Mouse (Mus musculus): ENCODE results near the gene Slc23a2. TPM values are rescaled to one million over a fixed set of nuclear protein-coding genes. Genes with fewer than 3 reads are reported as not detected.
A peak's percentile ranks its signal among the peaks of the same experiment; 100 is the strongest.

Gene Slc23a2
- polyA plus RNA-seq, 1 experiment from 2014 or later, result 8.9 TPM

DNA sequence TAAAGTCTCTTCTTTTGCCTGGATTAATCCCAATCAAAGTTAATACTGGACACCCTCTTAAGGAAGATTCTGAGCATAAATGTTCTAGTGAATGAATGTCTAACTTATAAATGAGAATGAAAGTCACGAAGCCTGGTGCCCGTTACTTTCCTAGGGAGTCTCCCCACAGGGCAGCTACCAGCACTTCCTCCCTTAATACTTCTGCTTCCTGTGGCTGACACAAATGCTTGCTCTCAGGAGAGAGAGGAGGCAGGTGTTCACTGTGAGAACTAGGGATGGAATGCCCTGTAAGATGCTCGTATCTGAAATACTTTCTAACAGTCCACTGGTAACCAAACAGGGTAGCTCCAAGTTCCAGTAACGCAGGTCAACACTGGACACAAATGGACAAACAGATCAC lies 91.1 kb downstream of the Slc23a2 start:
- ATAC-seq, result no peak
- Histone ChIP-seq H3K9ac (ENCODE audit: low read depth, low read length) (no peak overlapping the region), H3K4me2 (replicated peaks; ENCODE audit: low read depth) (no peak overlapping the region), H3K27me3 (replicated peaks; ENCODE audit: control insufficient read depth, insufficient read depth, low read length) (no peaks in the 10 kb centered on the region), H3K9me3 (ENCODE audit: control insufficient read depth) (no peaks in the 10 kb centered on the region), H3K36me3 (ENCODE audit: control insufficient read depth, insufficient read depth) (peaks cover 30% of the 10 kb centered on the region), H3K27ac (ENCODE audit: low read depth, low read length) (no peak overlapping the region), H3K4me1 (replicated peaks; ENCODE audit: control insufficient read depth, insufficient read depth, low read length) (no peaks in the 10 kb centered on the region), H3K4me3 (ENCODE audit: low read depth, low read length) (no peak overlapping the region)
- 85% methylated on average over 4 of the region's 4 CpGs for WGBS
- TF ChIP-seq CTCF (IDR thresholded peaks at IDR 0.05; ENCODE audit: low read depth), result no peak

DNA sequence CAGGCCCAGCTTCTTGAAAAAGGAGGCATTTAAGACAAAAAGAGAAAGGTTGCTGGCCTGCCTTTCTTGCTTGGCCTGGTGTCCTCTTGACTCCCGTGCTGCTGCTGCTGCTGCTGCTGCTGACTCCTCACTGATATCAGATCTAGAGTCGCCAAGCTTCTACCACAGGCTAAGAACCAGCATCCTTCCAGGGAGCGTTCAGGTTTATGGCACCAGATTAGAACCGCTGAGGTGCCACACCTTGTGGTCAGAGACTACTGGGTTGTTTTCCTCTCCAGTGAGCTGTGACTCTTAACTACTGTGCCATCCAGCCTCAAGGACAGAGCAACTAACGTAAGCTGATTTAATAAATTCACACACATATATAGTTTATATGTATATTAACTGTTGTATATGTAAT lies 93.1 kb downstream of the Slc23a2 start:
- H3K9me3 ChIP-seq (ENCODE audit: control insufficient read depth), result no peaks in the 10 kb centered on the region
- WGBS, result 38% methylated on average over 5 of the region's 5 CpGs
- no peak overlapping the region for H3K4me3 ChIP-seq (ENCODE audit: low read depth, low read length)
- no peak overlapping the region for H3K27ac ChIP-seq (ENCODE audit: low read depth, low read length)
- no peak for TF ChIP-seq CTCF (IDR thresholded peaks at IDR 0.05; ENCODE audit: low read depth)
- peaks cover 13% of the 10 kb centered on the region for H3K36me3 ChIP-seq (ENCODE audit: control insufficient read depth, insufficient read depth)
- ATAC-seq, result 0 out of 2 replicates have a peak, but pooled peaks have one; percentile 31
- H3K4me2 ChIP-seq (replicated peaks; ENCODE audit: low read depth), result no peak overlapping the region
- no peak overlapping the region for H3K9ac ChIP-seq (ENCODE audit: low read depth, low read length)
- H3K4me1 ChIP-seq (replicated peaks; ENCODE audit: control insufficient read depth, insufficient read depth, low read length), result no peaks in the 10 kb centered on the region
- H3K27me3 ChIP-seq (replicated peaks; ENCODE audit: control insufficient read depth, insufficient read depth, low read length), result no peaks in the 10 kb centered on the region

DNA sequence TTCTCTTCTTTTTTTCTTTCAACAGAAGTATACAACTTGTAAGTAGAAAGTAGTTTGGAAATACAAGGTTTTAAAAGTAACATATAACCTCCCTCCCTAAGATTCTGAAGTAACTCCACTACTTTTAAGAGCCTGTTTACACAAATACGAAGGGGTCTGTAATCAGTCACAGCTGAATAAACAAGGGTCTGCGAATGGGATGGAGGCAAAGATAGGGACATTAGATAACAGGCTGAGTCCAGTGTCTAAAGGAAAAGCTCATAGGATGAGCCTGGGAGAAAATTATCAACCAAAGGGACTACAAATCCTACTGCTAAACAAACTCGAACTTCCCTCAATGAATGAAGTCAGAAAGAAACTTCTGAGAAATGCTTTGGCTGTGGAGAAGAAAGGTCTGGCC lies 95.0 kb downstream of the Slc23a2 start:
- 15% methylated on average over 3 of the region's 3 CpGs for WGBS
- Histone ChIP-seq H3K27me3 (replicated peaks; ENCODE audit: control insufficient read depth, insufficient read depth, low read length) (no peaks in the 10 kb centered on the region), H3K4me1 (replicated peaks; ENCODE audit: control insufficient read depth, insufficient read depth, low read length) (no peaks in the 10 kb centered on the region), H3K36me3 (ENCODE audit: control insufficient read depth, insufficient read depth) (peaks cover 7% of the 10 kb centered on the region; the same call in 1 of the 2 replicates), H3K9me3 (ENCODE audit: control insufficient read depth) (no peaks in the 10 kb centered on the region), H3K9ac (ENCODE audit: low read depth, low read length) (no peak overlapping the region), H3K4me2 (replicated peaks; ENCODE audit: low read depth) (no peak overlapping the region), H3K27ac (ENCODE audit: low read depth, low read length) (no peak overlapping the region), H3K4me3 (ENCODE audit: low read depth, low read length) (no peak overlapping the region)
- TF ChIP-seq CTCF (IDR thresholded peaks at IDR 0.05; ENCODE audit: low read depth), result no peak
- no peak for ATAC-seq

DNA sequence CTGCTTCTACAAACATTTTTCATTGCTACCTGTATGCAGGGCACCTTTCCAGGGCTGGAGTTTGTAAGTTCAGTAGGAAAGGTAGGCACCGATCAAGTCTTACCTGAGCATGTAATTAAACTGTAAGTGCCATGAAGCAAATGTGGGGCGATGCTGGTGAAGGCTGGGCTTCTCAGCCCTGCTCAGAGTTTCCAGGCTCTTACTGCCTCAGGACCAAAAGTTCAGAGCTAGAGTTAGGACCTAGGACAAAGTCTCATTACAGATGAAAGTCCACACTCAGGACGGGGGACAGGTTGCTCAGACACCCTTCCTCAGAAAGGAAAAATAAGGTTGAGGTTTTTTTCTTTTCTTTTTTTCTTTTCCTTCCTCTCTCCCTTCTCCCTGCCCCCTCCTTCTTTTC lies 95.4 kb downstream of the Slc23a2 start:
- Histone ChIP-seq H3K4me3 (ENCODE audit: low read depth, low read length) (no peak overlapping the region), H3K36me3 (ENCODE audit: control insufficient read depth, insufficient read depth) (peaks cover 2% of the 10 kb centered on the region; the same call in 1 of the 2 replicates), H3K9ac (ENCODE audit: low read depth, low read length) (no peak overlapping the region), H3K27ac (ENCODE audit: low read depth, low read length) (no peak overlapping the region), H3K4me2 (replicated peaks; ENCODE audit: low read depth) (no peak overlapping the region), H3K27me3 (replicated peaks; ENCODE audit: control insufficient read depth, insufficient read depth, low read length) (no peaks in the 10 kb centered on the region), H3K4me1 (replicated peaks; ENCODE audit: control insufficient read depth, insufficient read depth, low read length) (no peaks in the 10 kb centered on the region), H3K9me3 (ENCODE audit: control insufficient read depth) (no peaks in the 10 kb centered on the region)
- no peak for TF ChIP-seq CTCF (IDR thresholded peaks at IDR 0.05; ENCODE audit: low read depth)
- WGBS, result 57% methylated on average over 3 of the region's 3 CpGs
- no peak for ATAC-seq

DNA sequence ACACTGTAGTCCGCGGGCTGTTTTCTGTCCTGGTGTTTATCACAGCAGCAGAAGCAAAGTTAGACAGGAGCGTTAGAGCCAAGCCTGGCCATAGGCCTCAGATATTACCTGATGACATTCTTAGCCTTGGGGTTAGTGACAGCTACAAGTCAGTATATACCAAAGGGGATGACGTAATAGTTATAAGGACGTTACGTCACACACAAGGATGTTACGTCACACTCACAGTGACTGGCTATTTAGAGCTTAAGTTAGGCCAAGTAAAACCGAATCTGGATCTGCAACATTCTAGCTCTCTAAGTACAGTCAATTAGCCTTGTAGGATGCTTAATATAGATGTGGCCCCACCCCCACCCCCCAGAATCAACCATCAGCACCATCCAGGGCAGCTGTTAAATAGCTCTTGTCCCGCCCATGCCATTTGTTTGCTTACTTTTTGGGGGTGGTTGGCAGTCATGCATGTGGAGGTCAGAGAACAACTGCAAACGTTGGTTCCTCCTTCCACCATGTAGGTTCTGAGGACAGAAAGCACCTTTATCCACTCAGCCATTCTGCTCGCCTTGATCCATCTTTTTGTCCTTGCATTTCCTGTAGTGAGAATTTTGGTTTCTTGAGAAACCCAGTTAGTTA lies 96.7 kb downstream of the Slc23a2 start:
- WGBS, result 61% methylated on average over 11 of the region's 11 CpGs
- no peak for TF ChIP-seq CTCF (IDR thresholded peaks at IDR 0.05; ENCODE audit: low read depth)
- H3K4me1 ChIP-seq (replicated peaks; ENCODE audit: control insufficient read depth, insufficient read depth, low read length), result no peaks in the 10 kb centered on the region
- no peak overlapping the region for H3K4me3 ChIP-seq (ENCODE audit: low read depth, low read length)
- H3K9me3 ChIP-seq (ENCODE audit: control insufficient read depth), result no peaks in the 10 kb centered on the region
- no peak overlapping the region for H3K27ac ChIP-seq (ENCODE audit: low read depth, low read length)
- no peak overlapping the region for H3K4me2 ChIP-seq (replicated peaks; ENCODE audit: low read depth)
- H3K9ac ChIP-seq (ENCODE audit: low read depth, low read length), result no peak overlapping the region
- no peaks in the 10 kb centered on the region for H3K27me3 ChIP-seq (replicated peaks; ENCODE audit: control insufficient read depth, insufficient read depth, low read length)
- no peaks in the 10 kb centered on the region for H3K36me3 ChIP-seq (ENCODE audit: control insufficient read depth, insufficient read depth)
- ATAC-seq, result no peak

DNA sequence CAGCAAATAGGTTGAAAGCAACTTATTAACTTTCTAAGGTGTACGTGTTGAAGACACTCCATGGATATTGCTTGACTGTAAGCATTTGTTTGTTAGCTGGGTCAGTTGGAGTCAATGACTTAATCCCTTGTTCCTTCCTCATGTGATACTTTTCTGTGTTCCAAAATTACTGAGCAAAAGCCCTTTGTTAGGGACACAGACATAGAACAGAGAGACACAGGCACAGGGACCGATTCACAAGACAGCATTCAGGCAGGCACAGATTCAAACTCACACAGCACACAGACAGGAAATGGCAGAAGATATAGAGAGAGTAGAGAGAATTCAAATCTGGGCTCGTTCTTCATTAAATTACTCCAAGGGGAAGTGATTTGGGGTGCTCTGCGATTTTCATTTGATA lies 97.5 kb downstream of the Slc23a2 start:
- H3K36me3 ChIP-seq (ENCODE audit: control insufficient read depth, insufficient read depth), result no peaks in the 10 kb centered on the region
- WGBS, result 75% methylated on average over 4 of the region's 4 CpGs
- no peak for ATAC-seq
- no peak overlapping the region for H3K9ac ChIP-seq (ENCODE audit: low read depth, low read length)
- no peaks in the 10 kb centered on the region for H3K27me3 ChIP-seq (replicated peaks; ENCODE audit: control insufficient read depth, insufficient read depth, low read length)
- no peaks in the 10 kb centered on the region for H3K9me3 ChIP-seq (ENCODE audit: control insufficient read depth)
- H3K4me3 ChIP-seq (ENCODE audit: low read depth, low read length), result no peak overlapping the region
- no peak for TF ChIP-seq CTCF (IDR thresholded peaks at IDR 0.05; ENCODE audit: low read depth)
- no peaks in the 10 kb centered on the region for H3K4me1 ChIP-seq (replicated peaks; ENCODE audit: control insufficient read depth, insufficient read depth, low read length)
- H3K4me2 ChIP-seq (replicated peaks; ENCODE audit: low read depth), result no peak overlapping the region
- no peak overlapping the region for H3K27ac ChIP-seq (ENCODE audit: low read depth, low read length)

DNA sequence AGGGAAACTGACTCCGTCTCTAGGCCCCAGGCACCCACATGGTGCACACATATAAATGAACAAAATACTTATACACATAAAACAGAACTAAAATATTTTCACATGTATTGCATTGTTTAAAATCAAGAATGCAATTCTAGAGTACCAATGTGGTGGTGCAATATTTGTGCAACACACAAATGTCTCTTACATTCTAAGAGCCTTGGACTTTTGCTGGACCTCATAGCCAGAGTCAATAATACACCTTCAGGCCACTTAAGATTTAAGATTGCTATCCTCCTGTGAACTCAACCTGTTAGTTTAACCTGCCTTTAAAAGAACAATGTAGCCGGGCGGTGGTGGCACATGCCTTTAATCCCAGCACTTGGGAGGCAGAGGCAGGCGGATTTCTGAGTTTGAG lies 98.2 kb downstream of the Slc23a2 start:
- no peak overlapping the region for H3K9ac ChIP-seq (ENCODE audit: low read depth, low read length)
- no peak overlapping the region for H3K4me2 ChIP-seq (replicated peaks; ENCODE audit: low read depth)
- no peak overlapping the region for H3K4me3 ChIP-seq (ENCODE audit: low read depth, low read length)
- no peaks in the 10 kb centered on the region for H3K9me3 ChIP-seq (ENCODE audit: control insufficient read depth)
- no peak for TF ChIP-seq CTCF (IDR thresholded peaks at IDR 0.05; ENCODE audit: low read depth)
- no peak overlapping the region for H3K27ac ChIP-seq (ENCODE audit: low read depth, low read length)
- WGBS, result 94% methylated on average over 4 of the region's 4 CpGs
- H3K27me3 ChIP-seq (replicated peaks; ENCODE audit: control insufficient read depth, insufficient read depth, low read length), result no peaks in the 10 kb centered on the region
- no peaks in the 10 kb centered on the region for H3K36me3 ChIP-seq (ENCODE audit: control insufficient read depth, insufficient read depth)
- H3K4me1 ChIP-seq (replicated peaks; ENCODE audit: control insufficient read depth, insufficient read depth, low read length), result no peaks in the 10 kb centered on the region
- ATAC-seq, result no peak
